Mouse (Mus musculus): ENCODE results near the gene Pisd.
A peak's percentile ranks its signal among the peaks of the same experiment; 100 is the strongest.
"Not testable (repeated sequence)": the region's sequence is repeated elsewhere in the genome, so short reads cannot be mapped to it uniquely, and the experiment has no call there.

Pisd gene

DNA sequence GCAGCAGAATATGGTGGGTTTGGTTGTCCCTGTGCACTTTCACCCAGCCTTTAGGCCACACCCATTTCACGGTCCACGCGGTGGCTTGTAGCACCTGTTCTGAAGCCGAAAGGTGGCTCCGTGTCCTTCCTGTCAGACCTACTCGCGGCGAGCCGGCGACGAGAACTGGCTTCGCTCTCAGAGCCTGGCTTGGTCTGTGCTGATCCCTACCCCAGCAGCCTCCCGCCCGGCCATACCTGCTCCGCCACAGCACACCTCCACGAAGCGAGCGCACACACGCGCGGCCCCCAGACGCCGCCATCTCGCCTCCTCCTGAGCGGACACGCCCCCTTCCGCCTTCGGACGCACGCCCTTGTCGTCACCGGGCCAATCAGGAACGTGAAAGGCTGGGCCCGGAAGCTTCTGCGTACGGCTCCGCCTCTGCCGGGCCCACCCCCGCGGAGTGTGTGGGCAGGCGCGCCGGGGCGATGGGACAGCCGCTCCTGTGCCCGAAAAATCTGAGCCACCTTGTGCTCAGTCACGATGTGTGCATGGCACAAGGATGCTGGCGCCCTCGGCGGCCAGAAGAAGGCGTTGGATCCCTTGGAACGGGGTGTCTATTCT, at the start of gene Pisd:
Gene Pisd, minus strand, starts transcription at position 334 of the 603 bp plus-strand sequence.
- DNase-seq (ENCODE audit: low read depth, low spot score), result peak; percentile 93

DNA sequence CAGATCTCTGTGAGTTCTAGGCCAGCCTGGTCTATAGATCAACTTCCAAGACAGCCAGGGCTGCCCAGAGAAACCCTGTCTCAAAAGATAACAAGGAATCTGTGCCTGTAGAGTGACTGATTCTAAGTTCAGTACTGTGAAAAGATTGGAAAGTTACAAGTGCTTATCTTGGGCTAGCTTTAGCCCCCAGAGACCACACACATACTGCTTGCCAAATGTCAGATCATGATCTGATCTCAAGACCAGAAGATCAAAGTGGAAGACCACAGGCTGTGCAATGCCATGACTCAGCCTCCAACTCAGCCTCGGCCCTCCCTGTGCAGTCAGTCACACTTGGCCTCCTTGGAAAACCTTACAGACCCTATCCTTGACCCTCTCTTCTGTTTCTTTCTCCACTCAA, 49.1 kb upstream of the Pisd start:
- peak; percentile 64 for DNase-seq (ENCODE audit: low read depth, low spot score)

GRCm38 (mm10) chr5:32830054-32830453, 44.6 kb upstream of the Pisd start:
- DNase-seq (ENCODE audit: low read depth, low spot score), result no peak

DNA sequence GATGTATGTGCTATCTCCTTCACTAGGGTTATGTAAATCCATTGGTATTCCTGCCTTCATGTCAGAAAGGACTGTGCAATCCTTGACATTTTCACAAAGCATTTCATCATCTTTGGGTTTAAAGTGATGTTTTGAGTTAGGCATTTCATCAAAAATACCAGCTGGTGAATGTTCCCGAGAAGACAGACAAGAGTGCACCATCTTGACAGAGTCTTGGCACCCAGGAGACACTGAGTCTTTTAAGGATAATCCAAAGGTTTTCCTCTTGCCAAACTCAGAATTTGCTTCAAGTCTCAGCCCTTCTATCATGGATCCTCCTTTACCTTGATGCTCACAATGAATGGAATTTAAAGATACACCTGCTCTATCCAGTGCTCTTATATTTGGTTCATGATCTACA, 43.3 kb upstream of the Pisd start:
- DNase-seq (ENCODE audit: low read depth, low spot score), result not testable (repeated sequence)

GRCm38 (mm10) chr5:32827009-32827408, 41.6 kb upstream of the Pisd start, which contains the start of gene Gm20671:
TSS of gene Gm20671 (minus strand) at chr5:32827109.
- no peak for DNase-seq (ENCODE audit: low read depth, low spot score)

GRCm38 (mm10) chr5:32820471-32820870, 35.0 kb upstream of the Pisd start:
- no peak for DNase-seq (ENCODE audit: low read depth, low spot score)

DNA sequence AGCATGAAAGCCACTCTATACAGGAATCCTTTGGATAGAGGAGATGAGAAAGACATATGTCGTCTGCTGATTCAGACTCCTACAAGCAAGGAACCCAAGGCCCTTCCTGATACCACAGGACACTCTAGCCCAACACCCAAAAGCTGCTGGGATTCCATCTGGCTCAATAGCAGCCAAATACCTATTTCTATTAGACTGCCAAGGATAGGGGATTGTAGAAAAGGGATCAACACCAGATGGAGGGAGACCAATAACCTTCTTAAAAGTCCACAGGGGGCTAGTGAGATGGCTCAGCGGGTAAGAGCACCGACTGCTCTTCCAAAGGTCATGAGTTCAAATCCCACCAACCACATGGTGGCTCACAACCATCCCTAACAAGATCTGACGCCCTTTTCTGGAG, 29.9 kb upstream of the Pisd start:
- DNase-seq (ENCODE audit: low read depth, low spot score), result no peak

DNA sequence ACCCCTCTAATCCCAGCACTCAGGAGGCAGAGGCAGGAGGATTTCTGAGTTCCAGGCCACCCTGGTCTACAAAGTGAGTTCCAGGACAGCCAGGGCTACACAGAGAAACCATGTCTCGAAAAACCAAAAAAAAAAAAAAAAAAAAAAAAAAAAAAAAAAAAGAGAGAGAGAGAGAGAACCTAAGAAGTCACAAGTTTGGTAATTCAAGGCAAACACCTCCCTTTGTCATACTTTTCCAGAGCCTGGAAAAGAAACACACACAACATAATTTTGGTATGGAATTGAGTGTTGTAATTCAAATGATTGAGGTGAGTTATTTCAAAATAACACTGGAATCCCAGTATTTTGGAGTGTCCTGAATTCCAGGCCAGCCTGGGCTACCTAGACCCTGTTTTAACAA, 1.0 kb upstream of the Pisd start:
- DNase-seq (ENCODE audit: low read depth, low spot score), result not testable (repeated sequence)

DNA sequence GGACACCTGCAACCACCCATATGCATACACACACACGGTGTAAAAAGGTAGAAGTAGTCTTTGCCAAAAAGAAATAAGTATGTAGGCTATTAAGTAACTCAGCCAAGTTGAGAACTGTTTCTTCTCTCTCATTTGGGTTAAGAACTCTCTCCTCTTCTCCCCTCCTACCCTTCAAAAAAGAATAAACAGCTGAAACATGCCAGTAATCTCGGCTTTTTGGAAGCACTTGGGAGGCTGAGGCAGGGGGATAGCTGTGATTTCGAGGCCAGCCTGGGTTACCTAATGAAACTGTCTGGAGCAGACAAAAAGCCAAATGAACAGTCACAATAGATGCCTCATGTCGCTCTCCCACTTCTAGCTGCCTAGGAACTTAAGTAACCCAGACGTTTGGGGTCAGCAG, 720 bp downstream of the Pisd start:
- no peak for DNase-seq (ENCODE audit: low read depth, low spot score)

DNA sequence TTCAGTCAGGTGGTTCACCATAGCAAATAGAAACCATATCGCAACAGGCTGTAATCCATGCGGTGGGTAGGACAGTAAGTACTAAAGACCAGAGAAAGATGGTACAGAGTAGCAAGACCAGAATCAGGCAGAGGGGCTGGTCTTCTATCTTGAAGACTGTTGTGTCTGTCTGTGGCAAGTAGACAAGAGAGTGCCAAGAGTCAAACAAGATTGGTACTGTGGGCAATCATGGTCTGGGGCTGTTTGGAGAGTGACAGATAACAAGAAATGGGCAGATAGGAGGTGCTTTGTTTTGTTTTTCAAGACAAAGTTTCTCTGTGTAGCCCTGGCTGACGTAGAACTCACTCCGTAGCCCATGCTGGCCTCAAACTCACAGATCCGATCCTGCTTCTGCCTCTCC, 3.9 kb downstream of the Pisd start:
- no peak for DNase-seq (ENCODE audit: low read depth, low spot score)

DNA sequence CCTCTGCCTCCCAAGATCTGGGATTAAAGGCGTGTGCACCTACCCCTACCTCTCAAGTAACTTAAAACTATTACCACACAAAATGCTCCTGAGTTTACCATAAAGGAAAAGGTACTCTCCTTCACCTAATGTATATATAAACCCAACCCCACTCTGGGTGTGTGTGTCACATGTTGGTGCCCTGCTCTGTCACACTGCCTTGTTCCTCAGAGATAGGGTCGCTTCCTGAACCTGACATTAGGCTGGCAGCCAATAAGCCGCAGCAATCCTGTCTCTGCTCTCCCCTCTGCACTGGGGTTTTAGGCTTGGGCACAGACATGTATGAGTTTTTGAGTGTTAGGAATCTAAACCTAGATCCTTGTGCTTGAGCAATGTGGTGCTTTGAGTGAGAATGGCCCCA, 7.3 kb downstream of the Pisd start:
- no peak for DNase-seq (ENCODE audit: low read depth, low spot score)

DNA sequence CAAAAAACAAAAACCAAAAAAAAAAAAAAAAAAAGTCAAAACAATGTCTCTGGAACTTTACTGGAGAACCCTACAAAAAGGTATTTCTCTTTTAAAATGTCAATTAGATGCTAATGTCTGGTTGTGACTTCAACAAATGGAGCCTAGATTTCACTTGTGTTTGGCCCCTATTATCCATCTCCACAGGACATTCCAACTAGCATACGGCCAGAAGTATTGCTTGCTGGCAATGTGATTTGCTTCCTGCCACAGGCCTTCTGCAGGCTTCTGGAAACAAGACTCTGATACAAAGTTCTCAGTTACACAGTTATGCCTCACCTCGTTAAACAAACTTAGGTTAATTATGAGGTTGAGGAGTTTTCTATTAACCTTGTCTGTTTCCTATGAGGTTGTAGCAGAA, 13.1 kb downstream of the Pisd start:
- no peak for DNase-seq (ENCODE audit: low read depth, low spot score)

DNA sequence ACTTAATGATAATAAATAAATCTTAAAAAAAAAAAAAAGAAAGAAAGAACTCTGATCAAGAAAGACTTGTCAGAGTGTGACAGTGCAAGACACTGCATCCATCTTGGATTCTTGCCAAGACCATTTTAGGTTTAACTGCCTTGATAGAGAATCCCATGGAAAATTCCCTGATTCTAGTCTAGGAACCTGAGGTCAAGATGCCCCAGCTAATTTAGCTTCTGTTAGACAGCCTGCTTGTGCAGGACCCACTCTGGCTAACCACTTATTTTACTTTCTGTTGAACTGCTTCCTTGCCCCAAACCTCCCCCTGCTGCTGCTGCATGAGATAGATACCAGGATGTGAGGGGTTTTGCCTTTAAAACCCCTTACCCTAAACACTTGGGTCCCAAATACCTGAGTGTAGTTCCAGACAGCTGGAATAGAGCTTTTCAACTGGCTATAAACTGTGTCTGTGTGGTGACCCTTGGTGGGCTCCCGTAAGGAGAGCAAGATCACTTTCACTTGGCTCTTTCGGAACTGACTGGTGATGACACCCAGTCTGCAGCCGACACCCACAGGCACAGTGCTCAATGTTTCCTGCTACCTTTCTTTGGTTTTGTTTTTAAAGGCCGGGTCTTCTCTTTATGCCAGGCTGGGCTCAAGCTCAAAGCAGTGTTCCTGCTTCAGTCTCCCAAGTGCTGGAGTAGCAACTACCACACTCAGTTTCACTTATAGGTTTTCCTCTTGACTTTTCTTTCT, 17.6 kb downstream of the Pisd start:
- no peak for DNase-seq (ENCODE audit: low read depth, low spot score)

GRCm38 (mm10) chr5:32767004-32767403, 18.4 kb downstream of the Pisd start:
- no peak for DNase-seq (ENCODE audit: low read depth, low spot score)

- peak; percentile 16 for DNase-seq (ENCODE audit: low read depth, low spot score)
These were observed 23.8 kb downstream of the Pisd start for GRCm38 (mm10) chr5:32761566-32762140.

DNA sequence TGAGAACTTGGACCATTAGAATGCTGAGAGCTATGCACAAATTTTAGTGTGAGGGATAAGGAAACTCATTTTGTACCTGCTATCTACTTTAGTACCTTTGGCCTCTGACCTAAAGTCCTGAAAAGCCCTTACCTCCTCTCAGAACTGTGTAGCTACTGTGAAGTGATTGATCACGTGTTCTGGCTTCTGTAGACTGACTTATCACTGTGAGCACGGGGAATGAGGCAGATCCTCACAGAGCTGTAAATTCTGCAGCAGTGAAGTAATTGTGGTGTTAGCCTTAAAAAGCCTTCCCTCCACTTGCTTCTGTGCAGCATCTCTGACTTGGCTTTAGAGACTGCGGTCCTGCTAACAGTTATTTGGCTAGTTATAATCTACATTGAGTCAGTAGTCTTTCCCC, 24.7 kb downstream of the Pisd start:
- no peak for DNase-seq (ENCODE audit: low read depth, low spot score)

- DNase-seq (ENCODE audit: low read depth, low spot score), result not testable (repeated sequence)
These were observed 25.1 kb downstream of the Pisd start for GRCm38 (mm10) chr5:32760352-32760751.

GRCm38 (mm10) chr5:32759662-32760061, 25.8 kb downstream of the Pisd start:
- no peak for DNase-seq (ENCODE audit: low read depth, low spot score)

GRCm38 (mm10) chr5:32756141-32756540, 29.3 kb downstream of the Pisd start:
- DNase-seq (ENCODE audit: low read depth, low spot score), result no peak

DNA sequence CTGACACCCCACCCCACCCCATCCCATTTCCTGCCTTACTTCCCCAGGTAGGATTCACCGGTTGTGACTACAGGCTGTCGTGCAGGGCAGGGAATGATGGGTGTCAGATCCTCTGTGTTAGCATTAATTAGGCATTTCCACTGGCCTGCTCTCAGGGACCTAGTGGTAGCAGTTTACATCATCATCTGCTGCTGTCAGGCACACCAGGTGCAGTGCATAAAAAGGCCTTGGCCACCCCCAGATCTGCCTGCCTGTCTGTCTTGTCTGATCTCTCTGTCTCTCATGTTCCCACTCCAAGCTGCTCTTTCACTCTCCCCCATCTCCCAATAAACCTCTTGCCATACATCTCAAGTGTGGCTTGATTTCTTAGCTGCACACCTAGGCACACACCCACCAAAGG, 33.7 kb downstream of the Pisd start:
- no peak for DNase-seq (ENCODE audit: low read depth, low spot score)

DNA sequence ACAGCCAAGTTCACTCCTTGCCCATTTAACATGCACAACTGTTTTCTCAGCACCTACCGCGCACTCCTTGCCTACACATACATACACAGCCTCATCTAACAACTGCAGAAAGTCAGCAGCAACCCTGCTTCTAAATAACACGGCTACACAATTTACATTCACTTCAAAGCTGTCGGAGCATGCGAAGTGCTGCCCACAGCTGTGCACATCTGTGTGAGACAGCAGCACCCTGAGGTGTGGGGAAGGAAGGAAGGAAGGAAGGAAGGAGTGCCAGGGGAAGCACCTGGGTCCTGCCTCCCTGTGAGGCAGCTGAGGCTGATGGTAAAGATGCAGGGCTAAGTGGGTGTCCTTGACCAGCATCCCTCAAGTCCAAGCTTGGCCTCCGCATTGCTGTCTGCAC, 36.5 kb downstream of the Pisd start:
- DNase-seq (ENCODE audit: low read depth, low spot score), result no peak

DNA sequence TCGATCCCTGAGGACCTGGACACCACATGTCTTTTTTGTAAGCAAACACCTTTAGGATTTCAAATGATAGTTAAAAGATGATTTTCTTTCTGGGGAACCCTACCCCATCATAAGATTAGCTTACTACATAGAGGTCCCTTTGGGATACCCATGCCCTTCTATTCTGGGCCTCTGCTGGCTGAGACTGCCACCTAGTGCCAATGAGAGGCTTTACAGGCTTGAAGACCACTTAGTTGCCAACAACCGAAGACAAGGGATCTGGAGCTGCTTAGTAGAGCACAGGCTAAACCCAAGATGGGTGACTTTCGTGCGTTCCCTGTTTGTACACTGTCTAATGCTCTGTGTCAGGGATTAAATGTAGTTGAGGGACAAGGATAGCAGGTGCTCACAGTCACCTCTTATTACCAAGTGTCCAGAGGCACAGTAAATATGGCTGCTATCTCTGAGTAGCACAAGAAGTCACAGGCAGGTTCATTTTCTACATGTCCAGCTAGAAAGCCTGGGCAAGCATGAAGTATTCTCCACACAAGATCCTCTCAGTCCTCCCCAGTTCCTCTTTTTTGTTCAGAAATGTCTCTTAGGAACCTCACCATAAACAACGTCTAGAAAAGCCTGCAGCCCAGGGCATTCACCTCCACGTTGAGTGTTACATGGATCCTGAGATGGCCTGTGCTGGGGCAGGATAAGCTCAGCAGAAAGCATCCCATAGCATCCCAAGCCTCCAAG, 37.6 kb downstream of the Pisd start:
- peak; percentile 84 for DNase-seq (ENCODE audit: low read depth, low spot score)

All from 3T3-L1 (cell line).